Comparison of ENCODE assay signal across 8 mouse cellular contexts in genomic region chr13:23772561-23773313, GRCm38 (mm10). TPM values are rescaled to one million over a fixed set of nuclear protein-coding genes. Genes with fewer than 3 reads are reported as not detected.
DNase-seq lines count a peak whose midpoint lies in the region; ATAC-seq and TF ChIP-seq lines count a peak whose summit lies in the region.

No protein-coding gene starts in this region.

- H3K27ac ChIP-seq in kidney, adult 2 months (ENCODE audit: insufficient read depth, low read depth, low read length), result no peak overlapping the region
- H3K27ac ChIP-seq in intestine, embryonic 14.5 days (ENCODE audit: low read depth), result no peak overlapping the region
- H3K27ac ChIP-seq in liver, embryonic 12.5 days, result peak overlapping the region; percentile 62
- H3K27ac ChIP-seq in neural tube, embryonic 12.5 days, result no peak overlapping the region

- H3K36me3 ChIP-seq in kidney, adult 2 months (ENCODE audit: control insufficient read depth, insufficient read depth, low read length), result no peaks in the 10 kb centered on the region
- no peaks in the 10 kb centered on the region for H3K36me3 ChIP-seq in intestine, embryonic 14.5 days (ENCODE audit: control insufficient read depth, insufficient read depth, low read length)
- no peaks in the 10 kb centered on the region for H3K36me3 ChIP-seq in liver, embryonic 12.5 days
- H3K36me3 ChIP-seq in neural tube, embryonic 12.5 days, result no peaks in the 10 kb centered on the region

- H3K9me3 ChIP-seq in intestine, embryonic 14.5 days (ENCODE audit: control insufficient read depth, low read length), result no peaks in the 10 kb centered on the region
- H3K9me3 ChIP-seq in liver, embryonic 12.5 days (replicated peaks), result no peaks in the 10 kb centered on the region
- H3K9me3 ChIP-seq in neural tube, embryonic 12.5 days, result no peaks in the 10 kb centered on the region

- 29% methylated on average over 21 of the region's 21 CpGs for WGBS in kidney, adult 2 months
- WGBS in intestine, embryonic 14.5 days, result 22% methylated on average over 21 of the region's 21 CpGs
- WGBS in liver, embryonic 12.5 days (ENCODE audit: insufficient replicate concordance), result 14% methylated on average over 21 of the region's 21 CpGs
- WGBS in neural tube, embryonic 12.5 days, result 32% methylated on average over 21 of the region's 21 CpGs

- DNase-seq in kidney, adult 2 months, result peak; percentile 28
- no peak for DNase-seq in kidney, adult 9 months
- DNase-seq in brain, adult 2 months (ENCODE audit: low read depth, low spot score), result peak; percentile 73
- peak; percentile 72 for DNase-seq in forelimb bud, embryonic 11.5 days (ENCODE audit: low read depth, low spot score)
- DNase-seq in intestine, embryonic 14.5 days (ENCODE audit: low spot score), result no peak
- no peak for DNase-seq in thymus, postnatal 10 days (ENCODE audit: low spot score in 2 of 2)

- no peak overlapping the region for H3K9ac ChIP-seq in intestine, embryonic 14.5 days (ENCODE audit: low read length)
- H3K9ac ChIP-seq in liver, embryonic 12.5 days, result peak overlapping the region; percentile 63
- no peak overlapping the region for H3K9ac ChIP-seq in neural tube, embryonic 12.5 days

- H3K4me1 ChIP-seq in kidney, adult 2 months (ENCODE audit: control insufficient read depth, insufficient read depth, low read length), result no peaks in the 10 kb centered on the region
- H3K4me1 ChIP-seq in intestine, embryonic 14.5 days (replicated peaks; ENCODE audit: control insufficient read depth, insufficient read depth, low read length), result peaks cover 7% of the 10 kb centered on the region; the same call in 1 of the 2 replicates
- peaks cover 46% of the 10 kb centered on the region for H3K4me1 ChIP-seq in liver, embryonic 12.5 days
- peaks cover 6% of the 10 kb centered on the region for H3K4me1 ChIP-seq in neural tube, embryonic 12.5 days

- ATAC-seq in intestine, embryonic 14.5 days (replicated peaks; ENCODE audit: low FRiP score, low TSS enrichment, low read depth), result peak; percentile 83
- peak; percentile 99 for ATAC-seq in liver, embryonic 12.5 days
- peak; percentile 90 for ATAC-seq in neural tube, embryonic 12.5 days (ENCODE audit: low FRiP score, low read depth)

- no peak overlapping the region for H3K4me3 ChIP-seq in kidney, adult 2 months (ENCODE audit: insufficient read depth, low read depth, low read length)
- no peak overlapping the region for H3K4me3 ChIP-seq in intestine, embryonic 14.5 days (ENCODE audit: low read depth, low read length)
- peak overlapping the region; percentile 40 for H3K4me3 ChIP-seq in liver, embryonic 12.5 days
- no peak overlapping the region for H3K4me3 ChIP-seq in neural tube, embryonic 12.5 days

- TF ChIP-seq CTCF in kidney, adult 2 months (conservative IDR thresholded peaks at IDR 0.05; ENCODE audit: insufficient read depth, insufficient read length, low read depth, low read length), result no peak

- peak overlapping the region; percentile 36 for H3K4me2 ChIP-seq in intestine, embryonic 14.5 days (ENCODE audit: low read length)
- peak overlapping the region; percentile 70 for H3K4me2 ChIP-seq in liver, embryonic 12.5 days
- peak overlapping the region; percentile 41 for H3K4me2 ChIP-seq in neural tube, embryonic 12.5 days (replicated peaks)

- TF ChIP-seq POLR2A in kidney, adult 2 months (IDR thresholded peaks at IDR 0.05; ENCODE audit: low read depth, low read length), result no peak

- no peaks in the 10 kb centered on the region for H3K27me3 ChIP-seq in kidney, adult 2 months (replicated peaks; ENCODE audit: control insufficient read depth, insufficient read depth, low read length)
- H3K27me3 ChIP-seq in intestine, embryonic 14.5 days (replicated peaks; ENCODE audit: control insufficient read depth, insufficient read depth, low read length), result no peaks in the 10 kb centered on the region
- H3K27me3 ChIP-seq in liver, embryonic 12.5 days (replicated peaks), result no peaks in the 10 kb centered on the region
- H3K27me3 ChIP-seq in neural tube, embryonic 12.5 days (replicated peaks), result no peaks in the 10 kb centered on the region

RNA-seq across cellular contexts. Expression of gene Trim38, which starts 3.0 kb away (rescaled TPM):
- 0.05 TPM in 1 of 2 replicates, not detected in the other for polyA plus RNA-seq in kidney, adult 2 months (2012; rRNA removed)
- polyA plus RNA-seq in intestine, embryonic 14.5 days (2014; fragmentation: Nextera tagmentation; extraction: Ambion mirVana), result 0.12 TPM in 1 of 2 replicates, not detected in the other
- polyA plus RNA-seq in liver, embryonic 12.5 days (2016; fragmentation: Nextera tagmentation; extraction: Ambion mirVana), result not detected in 2 replicates
- not detected in 2 replicates for polyA plus RNA-seq in neural tube, embryonic 12.5 days (2016; fragmentation: Nextera tagmentation; extraction: Ambion mirVana)

RNA-seq across cellular contexts. Expression of gene Hist1h1a, which starts 9.3 kb away (rescaled TPM):
- 0.22 TPM in 1 of 2 replicates, not detected in the other for polyA plus RNA-seq in kidney, adult 2 months (2012; rRNA removed)
- 3.1 and 4.2 TPM in 2 replicates for polyA plus RNA-seq in intestine, embryonic 14.5 days (2014; fragmentation: Nextera tagmentation; extraction: Ambion mirVana)
- 4.9 and 5.8 TPM in 2 replicates for polyA plus RNA-seq in liver, embryonic 12.5 days (2016; fragmentation: Nextera tagmentation; extraction: Ambion mirVana)
- polyA plus RNA-seq in neural tube, embryonic 12.5 days (2016; fragmentation: Nextera tagmentation; extraction: Ambion mirVana), result 1.5 and 3.0 TPM in 2 replicates

RNA-seq across cellular contexts. Expression of gene Hist1h3a, which starts 10.6 kb away (rescaled TPM):
- polyA plus RNA-seq in kidney, adult 2 months (2012; rRNA removed), result 0.74 and 1.5 TPM in 2 replicates
- polyA plus RNA-seq in intestine, embryonic 14.5 days (2014; fragmentation: Nextera tagmentation; extraction: Ambion mirVana), result 8.4 and 10.0 TPM in 2 replicates
- polyA plus RNA-seq in liver, embryonic 12.5 days (2016; fragmentation: Nextera tagmentation; extraction: Ambion mirVana), result 5.5 and 6.8 TPM in 2 replicates
- 3.5 and 3.6 TPM in 2 replicates for polyA plus RNA-seq in neural tube, embryonic 12.5 days (2016; fragmentation: Nextera tagmentation; extraction: Ambion mirVana)

RNA-seq across cellular contexts. Expression of gene Hist1h4a, which starts 11.7 kb away (rescaled TPM):
- 0.91 and 2.3 TPM in 2 replicates for polyA plus RNA-seq in kidney, adult 2 months (2012; rRNA removed)
- polyA plus RNA-seq in intestine, embryonic 14.5 days (2014; fragmentation: Nextera tagmentation; extraction: Ambion mirVana), result 0.65 and 1.3 TPM in 2 replicates
- polyA plus RNA-seq in liver, embryonic 12.5 days (2016; fragmentation: Nextera tagmentation; extraction: Ambion mirVana), result 0.44 and 0.93 TPM in 2 replicates
- 1.0 TPM in 1 of 2 replicates, not detected in the other for polyA plus RNA-seq in neural tube, embryonic 12.5 days (2016; fragmentation: Nextera tagmentation; extraction: Ambion mirVana)

RNA-seq across cellular contexts. Expression of gene Hist1h4b, which starts 15.9 kb away (rescaled TPM):
- polyA plus RNA-seq in kidney, adult 2 months (2012; rRNA removed), result 3.1 and 5.3 TPM in 2 replicates
- 3.9 and 6.4 TPM in 2 replicates for polyA plus RNA-seq in intestine, embryonic 14.5 days (2014; fragmentation: Nextera tagmentation; extraction: Ambion mirVana)
- polyA plus RNA-seq in liver, embryonic 12.5 days (2016; fragmentation: Nextera tagmentation; extraction: Ambion mirVana), result 4.5 and 5.7 TPM in 2 replicates
- polyA plus RNA-seq in neural tube, embryonic 12.5 days (2016; fragmentation: Nextera tagmentation; extraction: Ambion mirVana), result 4.5 and 6.1 TPM in 2 replicates

Comparison
In these comparisons a context has a peak if more than half of its experiments do, and no peak if none do; other contexts are left out.
1. DNase-seq: peak in kidney, adult 2 months (single experiment), brain, adult 2 months (single experiment) and forelimb bud, embryonic 11.5 days (single experiment); none in kidney, adult 9 months (single experiment), intestine, embryonic 14.5 days (single experiment) and thymus, postnatal 10 days (0 of 2).
2. Peak in every context shown above with its lines, with median percentiles within 50 percentile points of each other: ATAC-seq and H3K4me2 ChIP-seq.